Mouse (Mus musculus) left cerebral cortex, adult 2 months (tissue): ENCODE measurements around the gene Ifna13. TPM values are rescaled to one million over a fixed set of nuclear protein-coding genes. Genes with fewer than 3 reads are reported as not detected.

Source experiments
- DNase-seq, 2 experiments: peaks; one replicate each; pipeline ENCODE4 v3.0.0; 2021 to 2022; ENCODE audit warnings: low spot score in 2 of 2, mixed read lengths in 1 of 2; ENCODE audit errors: extremely low spot score in 1 of 2
- H3K27ac ChIP-seq: fragments of 200-600 bp; 2 replicates; pipeline ENCODE4 v1.8.1; 2022
- H3K4me3 ChIP-seq: fragments of 200-600 bp; 2 replicates; pipeline ENCODE4 v1.8.1; 2022
- CTCF ChIP-seq: fragments of 200-600 bp; IDR thresholded peaks from 2 replicates; pipeline ENCODE4 v1.8.1; 2022; ENCODE audit warnings: antibody characterized with exemption, mild to moderate bottlenecking, moderate library complexity
- intact Hi-C: fragments of 180-260 bp; cut with DNase I; formaldehyde crosslinking; loops from one replicate; pipeline ENCODE4 v1.15.1; 2025
- long read RNA-seq, 2 experiments: library from polyadenylated mRNA; stranded (forward); transcript quantifications; one replicate each; pipeline ENCODE4 v2.0.0; 2021; ENCODE audit warnings: borderline mapping rate in 2 of 2
- total RNA-seq, 2 experiments: library from RNA; stranded (reverse); gene quantifications; 2 replicates each; pipeline ENCODE4 v1.2.3; 2021

The Ifna13 gene
- not detected for total RNA-seq
- long read RNA-seq, experiment 1 = 0 reads
- long read RNA-seq, experiment 2 = 0 reads

- H3K4me3 ChIP-seq = no peak within 1 kb of the TSS
- intact Hi-C loops = no loop called here
- TF ChIP-seq CTCF = no peak
- no peak for DNase-seq
- no peak within 1 kb of the TSS for H3K27ac ChIP-seq
Measured at GRCm38 (mm10) chr4:88644359-88644758, at the start of gene Ifna13. TSS of gene Ifna13 (minus strand) at chr4:88644459.

DNA sequence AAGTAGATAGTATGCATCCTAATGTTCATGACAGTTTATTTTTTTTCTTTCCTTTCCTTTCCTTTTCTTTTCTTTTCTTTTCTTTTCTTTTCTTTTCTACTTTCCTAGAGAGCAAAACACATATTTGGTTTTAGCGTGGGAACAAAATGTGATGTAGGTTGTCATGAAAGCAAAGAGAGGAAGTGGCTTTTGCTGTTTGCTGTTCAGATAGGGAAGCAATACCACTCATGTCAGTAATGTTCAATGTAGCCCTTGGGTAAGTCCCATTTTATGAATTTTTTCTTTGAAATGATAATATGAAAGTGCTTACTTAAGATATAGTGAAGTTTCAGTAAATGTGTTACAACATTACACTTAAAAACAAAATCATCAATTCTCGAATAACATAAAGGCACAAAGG lies 49.1 kb upstream of the Ifna13 start:
- no peak for TF ChIP-seq CTCF
- DNase-seq = no peak
- no peak overlapping the region for H3K4me3 ChIP-seq
- H3K27ac ChIP-seq = no peak overlapping the region
- intact Hi-C loops = no loop called here

- intact Hi-C loops = no loop called here
- no peak overlapping the region for H3K4me3 ChIP-seq
- no peak for TF ChIP-seq CTCF
- DNase-seq = no peak
- H3K27ac ChIP-seq = no peak overlapping the region
Measured at GRCm38 (mm10) chr4:88692537-88692936, 48.3 kb upstream of the Ifna13 start.

GRCm38 (mm10) chr4:88691259-88691658 lies 47.0 kb upstream of the Ifna13 start, which contains the start of gene Ifnab:
TSS of gene Ifnab (minus strand) at chr4:88691359.
- TF ChIP-seq CTCF = no peak
- Histone ChIP-seq H3K4me3 (no peak within 1 kb of the TSS), H3K27ac (no peak within 1 kb of the TSS)
- intact Hi-C loops = no loop called here
- no peak for DNase-seq

DNA sequence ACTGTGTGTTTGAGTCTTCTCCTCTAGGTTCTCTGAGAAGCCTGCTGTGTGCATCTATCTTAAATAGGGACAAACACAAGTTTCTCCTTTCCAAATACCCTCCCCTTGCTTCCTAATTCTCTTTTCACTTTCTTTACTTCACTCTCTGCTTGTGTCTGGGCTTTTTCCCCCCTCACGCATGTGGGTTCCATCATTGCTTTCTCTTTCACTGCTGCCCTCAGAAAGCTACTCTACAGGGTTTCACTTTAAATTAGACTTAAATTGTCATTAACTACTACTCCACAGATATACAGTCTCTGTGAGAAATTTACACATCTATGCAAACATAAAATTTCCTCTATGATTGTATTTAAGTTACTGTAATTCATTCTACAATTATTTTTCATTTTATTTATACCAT lies 39.6 kb upstream of the Ifna13 start, which contains the start of gene Ifna2:
Ifna2 (minus strand) TSS at position 101 of the 400 bp plus-strand sequence.
- no peak for DNase-seq
- intact Hi-C loops = no loop called here
- no peak for TF ChIP-seq CTCF
- Histone ChIP-seq H3K4me3 (no peak within 1 kb of the TSS), H3K27ac (no peak within 1 kb of the TSS)

DNA sequence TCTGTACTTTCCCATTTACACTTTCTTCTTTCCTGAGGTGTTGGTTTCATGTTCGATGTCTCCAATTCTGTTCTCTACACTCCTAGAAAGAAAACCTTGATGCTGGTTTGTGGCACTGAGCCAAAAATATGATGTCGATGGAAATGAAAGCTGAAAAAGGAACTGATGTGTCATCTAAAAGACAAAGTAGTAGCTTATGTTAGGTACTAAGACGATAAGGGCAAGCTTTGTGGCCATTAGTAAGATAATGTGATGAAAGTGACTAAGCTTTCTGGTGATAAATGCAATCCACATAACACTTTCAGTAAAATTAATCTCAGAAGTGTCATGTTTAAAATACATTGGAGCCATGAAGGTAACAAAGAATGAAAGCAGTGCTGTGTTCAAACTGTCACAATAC lies 37.1 kb upstream of the Ifna13 start:
- no peak for TF ChIP-seq CTCF
- intact Hi-C loops = no loop called here
- H3K27ac ChIP-seq = no peak overlapping the region
- no peak for DNase-seq
- no peak overlapping the region for H3K4me3 ChIP-seq

DNA sequence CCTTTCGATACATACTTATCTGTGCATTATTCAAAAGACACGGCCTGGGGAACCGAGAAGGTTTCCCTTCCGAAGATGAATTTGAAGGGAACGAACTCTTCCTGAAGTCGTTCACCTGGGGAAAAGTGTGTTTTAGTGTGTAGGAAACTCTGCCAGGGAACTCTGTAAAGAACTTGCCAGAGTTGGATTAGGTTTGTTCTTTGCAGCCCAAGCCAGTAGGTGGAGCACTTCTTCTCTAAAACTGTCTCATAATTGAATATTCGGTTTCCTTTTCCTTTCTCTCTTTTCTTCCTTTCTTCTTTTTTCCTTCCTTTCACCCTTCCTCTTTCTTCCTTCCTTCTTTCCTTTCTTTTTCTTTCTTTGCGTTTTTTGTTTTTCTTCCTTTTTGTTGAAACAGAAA lies 36.1 kb upstream of the Ifna13 start:
- Histone ChIP-seq H3K27ac (no peak overlapping the region), H3K4me3 (no peak overlapping the region)
- peak in 1 of 2 experiments; percentile 25 for DNase-seq
- intact Hi-C loops = no loop called here
- peak; percentile 68 for TF ChIP-seq CTCF

DNA sequence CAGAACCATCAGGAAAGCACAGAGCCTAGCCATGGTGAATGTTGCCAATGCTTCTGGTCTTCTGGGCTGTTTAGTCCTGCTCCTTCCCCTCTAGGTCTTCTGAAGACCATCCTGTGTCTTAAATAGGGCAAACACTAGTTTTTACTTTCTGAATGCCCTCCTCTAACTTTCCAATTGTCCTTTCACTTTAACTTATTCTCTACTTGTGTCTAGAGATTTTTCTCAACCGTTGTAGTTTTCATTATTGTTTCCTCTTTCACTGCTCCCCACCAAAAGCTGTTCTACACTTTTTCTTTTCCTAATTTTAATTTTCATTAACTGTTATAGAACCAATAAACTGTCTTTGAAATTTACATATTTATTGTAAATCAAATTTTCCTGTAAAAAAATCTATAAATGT lies 32.6 kb upstream of the Ifna13 start, which contains the start of gene Ifna16:
Ifna16 (minus strand) TSS at position 101 of the 400 bp plus-strand sequence.
- TF ChIP-seq CTCF = no peak
- no peak within 1 kb of the TSS for H3K27ac ChIP-seq
- intact Hi-C loops = no loop called here
- no peak within 1 kb of the TSS for H3K4me3 ChIP-seq
- no peak for DNase-seq

DNA sequence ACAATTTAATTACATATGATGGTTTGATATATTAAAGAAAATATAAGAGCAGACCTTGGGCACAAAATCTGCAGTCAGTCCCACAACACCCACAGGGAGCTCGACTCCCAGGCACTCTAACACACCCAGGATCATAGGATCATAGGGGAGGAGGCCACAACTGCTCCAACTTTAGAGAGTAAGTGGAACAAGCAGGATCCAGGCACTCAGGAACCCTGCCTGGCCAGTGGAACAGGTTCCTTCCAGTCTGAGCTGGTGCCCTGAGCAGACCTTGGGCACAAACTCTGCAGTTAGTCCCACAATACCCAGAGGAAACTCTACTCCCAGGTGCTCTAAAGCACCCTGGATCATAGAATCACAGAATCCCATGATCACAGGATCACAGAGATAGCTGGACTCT lies 11.2 kb upstream of the Ifna13 start:
- intact Hi-C loops = no loop called here
- DNase-seq = no peak
- no peak overlapping the region for H3K4me3 ChIP-seq
- no peak overlapping the region for H3K27ac ChIP-seq
- no peak for TF ChIP-seq CTCF

DNA sequence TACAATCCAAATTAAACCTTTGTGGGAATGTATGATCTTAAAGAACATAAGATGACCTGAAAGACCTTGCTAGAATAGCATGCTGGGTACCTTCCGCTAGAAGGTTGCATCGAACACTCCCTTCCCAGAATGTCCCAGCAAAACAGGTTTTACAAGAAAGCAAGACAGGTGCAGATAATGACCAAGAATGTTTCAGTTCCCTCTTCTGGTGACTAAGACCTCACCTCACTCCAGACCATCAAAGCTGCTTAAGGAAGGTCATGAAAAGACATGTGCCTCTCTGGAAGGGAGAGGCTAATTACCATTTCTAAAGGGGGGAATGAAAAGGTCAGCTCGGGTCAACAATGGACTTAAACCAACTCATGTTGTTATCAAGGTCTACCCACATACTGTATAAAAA lies 9.4 kb upstream of the Ifna13 start:
- Histone ChIP-seq H3K4me3 (no peak overlapping the region), H3K27ac (no peak overlapping the region)
- TF ChIP-seq CTCF = no peak
- DNase-seq = no peak
- intact Hi-C loops = no loop called here

- DNase-seq = no peak
- no peak for TF ChIP-seq CTCF
- intact Hi-C loops = no loop called here
- Histone ChIP-seq H3K27ac (no peak overlapping the region), H3K4me3 (no peak overlapping the region)
Measured at GRCm38 (mm10) chr4:88642526-88642925, 1.7 kb downstream of the Ifna13 start.

DNA sequence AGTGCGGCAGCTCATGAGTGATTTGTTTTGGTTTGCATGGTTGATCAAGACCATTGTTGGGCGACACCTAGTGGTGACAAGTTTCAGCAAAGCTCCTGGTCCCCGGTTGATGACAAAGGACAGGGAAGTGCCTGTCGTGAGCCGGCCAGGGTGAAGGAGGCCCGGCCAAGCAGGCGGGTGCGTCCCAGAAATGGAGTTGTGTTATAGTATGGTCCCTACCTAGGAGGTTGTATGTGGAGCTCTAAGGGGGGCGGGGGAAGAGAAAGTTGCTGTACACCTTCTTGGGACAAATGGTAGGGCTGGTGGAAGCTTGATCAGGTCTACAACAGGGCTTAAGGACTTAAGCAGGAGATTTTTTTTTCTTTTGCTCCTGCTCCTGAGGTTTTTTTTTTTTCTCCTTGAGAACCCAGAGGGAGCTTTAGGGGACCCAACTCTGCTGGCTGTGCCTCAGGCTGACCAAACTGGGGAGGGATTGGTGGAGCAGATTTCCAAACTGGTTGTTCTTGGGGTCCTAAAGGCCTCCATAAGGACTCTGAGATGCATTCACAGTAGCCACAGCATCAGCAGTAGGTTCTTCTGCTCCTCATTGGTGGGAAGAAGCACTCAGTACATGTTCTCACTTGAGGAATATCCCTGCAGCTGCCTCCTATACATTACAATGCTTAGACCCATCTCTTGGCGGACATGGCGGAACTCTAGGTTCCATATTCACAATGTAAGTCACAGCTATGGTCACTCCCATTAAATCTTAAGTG lies 3.0 kb downstream of the Ifna13 start:
- Histone ChIP-seq H3K4me3 (peak overlapping the region; percentile 41), H3K27ac (no peak overlapping the region)
- DNase-seq = peak; percentile 82 to 90
- intact Hi-C loops = loop anchor here (1.0 kb wide), 1 partner anchor 91 kb away; no protein-coding TSS in a partner anchor
- peak; percentile 84 for TF ChIP-seq CTCF

DNA sequence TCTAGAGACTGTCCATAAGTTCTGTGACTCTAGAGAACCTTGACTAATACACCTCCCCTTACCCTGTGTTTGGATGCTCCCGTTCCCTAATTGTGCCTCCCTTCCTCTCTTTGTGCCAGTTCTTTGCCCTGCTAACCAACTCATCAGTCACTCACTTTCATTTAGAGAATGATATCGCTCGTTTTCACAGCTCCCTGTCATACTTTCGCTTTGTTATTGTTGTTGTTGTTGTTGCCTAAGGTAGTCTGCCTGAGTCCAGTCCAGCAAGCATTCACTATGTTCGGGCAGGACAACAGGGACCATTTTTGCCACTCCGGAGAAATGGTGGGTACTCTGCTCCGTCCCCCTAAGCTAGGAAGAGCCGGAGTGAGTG lies 3.6 kb downstream of the Ifna13 start:
- no peak for DNase-seq
- Histone ChIP-seq H3K27ac (no peak overlapping the region), H3K4me3 (peak overlapping the region; percentile 41)
- TF ChIP-seq CTCF = no peak
- intact Hi-C loops = loop anchor here (1.0 kb wide), 1 partner anchor 90 kb away; no protein-coding TSS in a partner anchor
